Mouse (Mus musculus) right cerebral cortex, postnatal 10 days (tissue): ENCODE data around the gene Clip1.
"Not testable (repeated sequence)": the region's sequence is repeated elsewhere in the genome, so short reads cannot be mapped to it uniquely, and the experiment has no call there.

Experiments
- DNase-seq, 2 experiments: peaks; one replicate each; pipeline ENCODE4 v3.0.0; 2021; ENCODE audit warnings: low spot score in 2 of 2

Gene Clip1

GRCm38 (mm10) chr5:123684221-123685144 lies at the start of gene Clip1:
Gene Clip1 (minus strand): TSS chr5:123684618.
- DNase-seq: peak; percentile 83 to 85

- DNase-seq: no peak
These were observed 46.6 kb upstream of the Clip1 start for GRCm38 (mm10) chr5:123730981-123731380.

GRCm38 (mm10) chr5:123723816-123724215 lies 39.4 kb upstream of the Clip1 start:
- DNase-seq: not testable (repeated sequence)

- DNase-seq: peak; percentile 98
These were observed 36.2 kb upstream of the Clip1 start, which contains the start of gene Zcchc8 for GRCm38 (mm10) chr5:123720328-123721311. Gene Zcchc8 (minus strand): TSS chr5:123721100.

GRCm38 (mm10) chr5:123714622-123715021 lies 30.2 kb upstream of the Clip1 start:
- no peak for DNase-seq

- no peak for DNase-seq
These were observed 29.4 kb upstream of the Clip1 start for GRCm38 (mm10) chr5:123713782-123714181.

- no peak for DNase-seq
These were observed 25.2 kb upstream of the Clip1 start for GRCm38 (mm10) chr5:123709571-123709970.

GRCm38 (mm10) chr5:123708598-123708997 lies 24.2 kb upstream of the Clip1 start:
- no peak for DNase-seq

- DNase-seq: peak; percentile 63 to 76
These were observed 16.2 kb upstream of the Clip1 start for GRCm38 (mm10) chr5:123700625-123701024.

- DNase-seq: peak; percentile 49 to 83
These were observed 14.8 kb upstream of the Clip1 start for GRCm38 (mm10) chr5:123699198-123699597.

GRCm38 (mm10) chr5:123696961-123697360 lies 12.5 kb upstream of the Clip1 start:
- no peak for DNase-seq

GRCm38 (mm10) chr5:123696244-123696643 lies 11.8 kb upstream of the Clip1 start:
- DNase-seq: no peak

GRCm38 (mm10) chr5:123694468-123694867 lies 10.1 kb upstream of the Clip1 start:
- DNase-seq: no peak

GRCm38 (mm10) chr5:123683377-123684220 lies 819 bp downstream of the Clip1 start:
- peak; percentile 59 for DNase-seq

GRCm38 (mm10) chr5:123683043-123683376 lies 1.4 kb downstream of the Clip1 start:
- peak; percentile 45 to 59 for DNase-seq

- DNase-seq: no peak
These were observed 2.0 kb downstream of the Clip1 start for GRCm38 (mm10) chr5:123682372-123682771.

GRCm38 (mm10) chr5:123679546-123680263 lies 4.7 kb downstream of the Clip1 start:
- DNase-seq: no peak

- DNase-seq: no peak
These were observed 5.3 kb downstream of the Clip1 start for GRCm38 (mm10) chr5:123679106-123679505.

- no peak for DNase-seq
These were observed 8.7 kb downstream of the Clip1 start for GRCm38 (mm10) chr5:123675717-123676116.

- DNase-seq: no peak
These were observed 9.2 kb downstream of the Clip1 start for GRCm38 (mm10) chr5:123675221-123675620.

- no peak for DNase-seq
These were observed 13.0 kb downstream of the Clip1 start for GRCm38 (mm10) chr5:123671473-123671820.
